Mouse (Mus musculus): Measurements from ENCODE around the gene Spg20.

Spg20 gene

DNA sequence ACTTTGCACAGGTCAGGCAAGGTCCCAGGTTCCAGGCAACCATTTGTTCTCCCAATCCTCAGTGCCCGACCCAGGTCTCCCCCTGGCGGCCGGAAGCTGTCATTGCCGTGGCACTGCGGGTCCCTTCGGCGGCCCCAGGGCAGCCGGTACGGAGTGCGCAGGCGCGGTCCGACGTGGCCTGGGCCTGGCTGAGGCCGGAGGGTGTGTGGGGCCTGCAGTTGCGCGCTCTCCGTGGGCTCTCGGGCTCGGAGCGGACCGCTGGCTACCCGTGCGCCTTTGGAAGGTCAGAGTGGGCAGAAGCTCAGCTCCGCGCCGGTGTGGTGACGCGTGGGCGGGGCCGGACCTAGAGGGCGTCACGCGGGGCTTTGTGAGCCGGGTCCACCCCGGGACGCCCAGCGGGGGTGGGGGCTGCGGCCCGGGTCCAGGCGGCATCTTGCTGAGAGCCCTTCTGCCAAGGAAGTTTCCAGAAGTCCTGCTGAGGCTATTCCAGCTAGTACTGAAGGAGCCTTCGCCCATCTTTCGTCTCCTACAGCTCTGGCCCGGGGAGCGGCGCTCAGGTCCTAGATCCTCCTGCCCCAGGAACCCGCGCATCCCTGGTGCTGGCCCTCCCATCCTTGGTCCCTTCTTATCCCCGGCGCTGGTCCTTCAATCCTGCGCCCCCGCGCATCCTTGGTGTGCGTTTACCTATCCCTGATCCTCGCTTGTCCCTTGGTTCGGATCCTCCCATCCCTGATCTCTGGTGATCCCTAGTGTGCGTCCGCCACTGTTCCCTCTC is at the start of gene Spg20:
TSS of gene Spg20 (plus strand) at position 174 of the 775 bp plus-strand sequence.
- peak; percentile 91 to 98 for DNase-seq (ENCODE audit: low spot score in 2 of 2)

GRCm38 (mm10) chr3:55062653-55063052 is 49.3 kb upstream of the Spg20 start:
- peak in 1 of 2 experiments; percentile 41 for DNase-seq (ENCODE audit: low spot score in 2 of 2)

GRCm38 (mm10) chr3:55064396-55064795 is 47.5 kb upstream of the Spg20 start:
- DNase-seq (ENCODE audit: low spot score in 2 of 2) = peak; percentile 49 to 77

DNA sequence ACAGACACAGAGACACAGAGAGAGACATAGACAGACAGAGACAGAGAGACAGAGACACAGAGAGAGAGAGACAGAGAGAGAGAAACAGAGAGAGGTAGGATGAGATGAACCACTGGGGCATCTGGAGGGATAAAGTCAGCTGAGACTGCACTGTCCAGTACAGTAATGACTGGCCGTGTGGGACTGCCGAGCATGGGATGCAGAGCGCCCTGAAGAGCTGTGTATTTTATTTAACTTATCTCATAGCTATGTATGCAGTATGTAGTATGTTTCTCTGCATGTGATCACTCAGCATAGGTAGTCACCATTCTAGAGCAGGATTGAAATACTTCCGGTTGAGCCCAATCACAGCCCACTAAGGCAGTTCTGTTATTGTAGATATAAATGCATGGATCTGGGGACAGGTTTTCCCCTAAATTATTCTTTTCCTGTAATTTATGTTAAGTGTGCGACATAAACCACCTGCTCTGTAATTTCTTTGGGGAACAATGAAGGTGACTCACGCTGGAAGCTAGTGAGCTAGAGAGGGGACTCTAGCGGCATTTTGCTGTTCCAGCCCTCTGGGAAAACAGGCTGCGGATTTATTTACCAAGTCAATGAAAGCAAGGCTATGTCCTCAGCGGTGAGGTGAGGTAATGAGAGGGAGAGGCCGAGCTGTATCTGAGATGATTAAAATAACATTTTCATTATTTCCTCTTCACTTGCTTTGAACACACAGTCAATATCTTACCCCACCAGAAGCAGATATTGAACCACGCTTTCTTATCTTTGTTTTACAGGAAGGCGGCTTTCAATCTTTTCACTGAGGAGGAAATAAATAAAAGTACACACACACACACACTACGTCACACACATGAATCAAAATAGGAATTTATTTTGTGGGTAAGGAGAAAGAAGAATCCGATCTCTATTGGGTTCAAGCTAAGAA is 45.9 kb upstream of the Spg20 start:
- no peak for DNase-seq (ENCODE audit: low spot score in 2 of 2)

DNA sequence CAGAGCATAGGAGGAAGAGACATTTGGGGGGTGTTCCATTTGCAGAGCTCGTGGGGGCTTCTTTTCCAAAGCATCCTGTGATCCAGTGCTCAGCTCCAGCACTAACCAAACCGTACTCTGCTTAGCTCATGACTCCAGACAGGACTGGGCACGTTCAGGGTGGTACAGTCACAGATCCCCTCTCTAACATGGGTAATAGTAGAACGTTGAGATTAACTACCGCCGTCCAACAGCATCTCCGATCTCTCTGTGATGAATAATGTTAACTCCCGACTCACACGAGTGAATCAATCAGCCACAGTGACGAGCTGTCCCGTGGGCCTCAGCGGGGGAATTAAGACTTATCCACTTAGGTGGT is 45.3 kb upstream of the Spg20 start:
- DNase-seq (ENCODE audit: low spot score in 2 of 2) = peak in 1 of 2 experiments; percentile 49

GRCm38 (mm10) chr3:55067791-55068434 is 44.0 kb upstream of the Spg20 start:
- DNase-seq (ENCODE audit: low spot score in 2 of 2) = no peak

DNA sequence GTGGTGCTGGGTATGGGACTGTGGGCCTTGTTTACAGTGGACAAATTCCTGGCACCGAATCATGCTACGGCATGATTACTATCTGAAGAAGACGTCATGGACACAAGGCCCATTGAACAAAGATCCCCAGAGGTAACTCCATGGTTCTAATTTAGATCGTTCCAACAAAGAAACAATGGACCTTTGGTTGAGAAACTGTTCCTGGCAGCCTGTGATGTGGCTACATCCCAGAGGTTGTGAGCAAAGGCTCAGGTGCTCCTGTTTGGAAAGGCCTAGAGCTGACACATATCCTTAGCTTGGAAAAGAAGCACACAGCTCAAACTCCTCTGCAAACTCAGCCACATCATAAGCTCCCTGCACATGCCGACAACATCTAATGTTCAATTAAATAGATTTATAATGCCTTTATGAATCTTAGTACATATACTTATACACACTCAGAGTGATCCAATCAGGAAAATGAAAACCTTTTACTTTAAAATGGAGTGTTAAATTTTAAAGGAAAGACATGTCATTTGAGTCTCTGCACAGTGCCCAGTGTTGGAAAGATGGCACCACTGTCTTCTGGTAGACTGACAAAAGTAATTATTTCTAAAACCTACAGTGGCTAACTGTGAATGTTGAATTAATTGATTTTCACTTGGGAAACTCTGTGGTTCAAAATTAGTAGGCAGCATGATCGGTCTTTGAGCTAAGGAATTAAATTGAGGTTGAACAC is 37.2 kb upstream of the Spg20 start:
- no peak for DNase-seq (ENCODE audit: low spot score in 2 of 2)

- no peak for DNase-seq (ENCODE audit: low spot score in 2 of 2)
Measured at GRCm38 (mm10) chr3:55075294-55075648, 36.6 kb upstream of the Spg20 start.

DNA sequence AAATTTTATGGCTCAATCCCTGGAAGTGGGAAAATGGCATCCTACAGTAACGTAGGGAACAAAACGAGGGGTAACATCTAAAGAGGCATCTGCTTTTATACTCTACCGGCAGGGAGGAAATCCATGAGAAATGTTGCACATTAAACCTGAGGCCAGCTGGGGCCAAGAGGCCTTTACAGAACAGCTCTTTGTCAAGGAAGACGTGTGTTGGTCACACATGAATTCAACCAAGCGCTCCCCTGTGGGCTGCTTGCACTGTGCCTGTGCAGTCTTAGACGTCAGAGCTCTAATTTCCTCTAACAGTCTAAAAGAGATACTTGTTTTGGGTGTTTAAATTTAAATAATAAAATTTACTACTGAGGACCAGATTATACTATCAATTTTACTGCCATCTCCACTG is 33.7 kb upstream of the Spg20 start:
- DNase-seq (ENCODE audit: low spot score in 2 of 2) = peak in 1 of 2 experiments; percentile 45

- DNase-seq (ENCODE audit: low spot score in 2 of 2) = no peak
Measured at GRCm38 (mm10) chr3:55079619-55080018, 32.3 kb upstream of the Spg20 start.

GRCm38 (mm10) chr3:55080055-55080454 is 31.9 kb upstream of the Spg20 start:
- peak; percentile 25 to 71 for DNase-seq (ENCODE audit: low spot score in 2 of 2)

DNA sequence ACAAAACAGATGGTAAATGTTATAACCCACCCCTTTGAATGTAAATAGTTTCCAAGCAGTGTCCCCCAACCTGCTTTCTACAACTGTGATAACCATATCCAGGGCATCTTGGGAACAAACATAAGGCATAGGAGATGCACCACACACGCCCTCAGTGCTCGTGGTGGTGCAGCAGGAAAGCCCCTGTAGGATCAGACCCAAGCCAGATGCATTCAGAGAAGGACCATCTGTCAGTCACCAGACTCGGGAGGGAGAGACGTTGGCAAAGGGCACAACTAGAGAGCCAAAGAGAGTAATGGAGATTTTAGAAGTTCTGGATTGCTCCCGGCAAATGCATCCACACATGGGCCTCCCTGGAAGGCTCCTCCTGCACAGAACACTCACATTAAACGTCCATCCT is 27.1 kb upstream of the Spg20 start:
- no peak for DNase-seq (ENCODE audit: low spot score in 2 of 2)

DNA sequence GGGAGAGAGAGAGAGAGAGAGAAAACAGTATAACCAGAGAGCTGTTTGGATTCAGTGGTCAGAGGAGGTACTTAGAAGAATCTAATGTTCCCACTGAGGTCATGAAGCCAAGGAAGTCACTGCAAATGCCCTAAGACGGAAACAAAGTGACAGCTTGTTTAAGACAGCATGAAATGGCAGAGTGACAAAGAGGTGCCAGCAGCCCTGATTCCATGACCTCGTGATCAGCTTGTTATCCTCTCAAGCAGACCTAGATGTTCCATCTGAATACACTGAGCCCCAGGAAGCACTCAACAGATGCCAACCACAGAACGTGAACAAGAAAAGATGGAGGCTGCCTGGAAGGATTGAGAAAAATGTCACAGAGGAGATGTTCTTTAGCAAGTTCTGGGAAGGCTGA is 26.2 kb upstream of the Spg20 start:
- no peak for DNase-seq (ENCODE audit: low spot score in 2 of 2)

DNA sequence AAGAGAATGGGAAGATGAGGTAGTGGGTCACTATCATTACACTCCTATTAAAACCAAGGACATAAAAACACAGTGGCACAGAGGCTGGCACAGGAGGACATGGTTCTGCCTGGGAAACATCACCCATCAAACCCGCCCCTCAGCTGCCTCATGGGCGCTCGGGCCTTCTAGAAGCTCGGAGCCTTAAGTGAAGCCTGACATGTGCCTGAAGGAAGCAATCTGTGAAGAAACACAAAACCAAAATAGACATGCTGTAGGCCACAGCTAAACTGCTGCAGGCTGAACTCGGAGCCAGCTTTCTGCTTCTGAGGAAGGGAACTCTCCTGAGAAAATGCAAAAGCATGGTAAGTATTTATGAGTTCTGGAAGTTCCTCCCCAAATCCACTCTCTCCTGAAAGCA is 25.0 kb upstream of the Spg20 start:
- DNase-seq (ENCODE audit: low spot score in 2 of 2) = no peak

GRCm38 (mm10) chr3:55087360-55087759 is 24.5 kb upstream of the Spg20 start:
- no peak for DNase-seq (ENCODE audit: low spot score in 2 of 2)

DNA sequence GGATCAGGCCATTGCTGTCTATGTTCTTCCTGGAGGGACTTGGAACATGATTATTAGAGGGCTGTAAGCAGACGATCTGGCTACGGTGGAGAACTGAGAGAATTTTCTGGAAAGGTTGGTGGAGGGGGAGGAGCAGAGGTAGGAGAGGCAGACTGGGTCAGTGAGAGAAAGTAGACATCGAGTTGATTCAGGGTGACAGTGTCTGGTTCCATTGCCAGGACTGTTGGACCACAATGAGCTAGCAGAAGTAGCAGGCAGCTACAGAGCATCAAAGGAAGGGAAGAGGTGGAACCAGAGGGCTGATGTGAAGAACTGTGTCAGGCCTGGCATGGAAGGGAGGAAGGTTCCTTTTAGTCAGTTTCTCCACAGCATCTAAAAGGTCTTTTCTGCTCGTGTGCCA is 23.5 kb upstream of the Spg20 start:
- no peak for DNase-seq (ENCODE audit: low spot score in 2 of 2)

GRCm38 (mm10) chr3:55088843-55089242 is 23.1 kb upstream of the Spg20 start:
- no peak for DNase-seq (ENCODE audit: low spot score in 2 of 2)

DNA sequence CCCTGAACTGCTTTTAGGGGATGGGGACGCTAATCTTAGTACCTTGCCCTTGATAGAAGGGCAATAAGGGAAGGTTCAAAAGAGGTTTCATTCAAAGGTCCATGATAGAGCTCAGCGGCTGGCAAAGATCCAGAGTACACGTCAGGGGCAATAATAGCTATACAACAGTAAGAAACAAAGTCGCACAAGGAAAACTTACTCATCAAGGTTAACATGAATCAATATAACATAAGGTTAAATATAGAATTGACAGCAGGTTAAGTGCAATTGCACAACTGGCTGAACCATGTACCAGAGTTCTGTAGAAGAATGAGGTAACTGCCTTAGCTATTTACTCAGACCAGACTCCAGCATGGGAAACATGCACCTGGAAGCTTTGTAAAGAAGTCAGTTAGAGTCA is 22.6 kb upstream of the Spg20 start:
- no peak for DNase-seq (ENCODE audit: low spot score in 2 of 2)

DNA sequence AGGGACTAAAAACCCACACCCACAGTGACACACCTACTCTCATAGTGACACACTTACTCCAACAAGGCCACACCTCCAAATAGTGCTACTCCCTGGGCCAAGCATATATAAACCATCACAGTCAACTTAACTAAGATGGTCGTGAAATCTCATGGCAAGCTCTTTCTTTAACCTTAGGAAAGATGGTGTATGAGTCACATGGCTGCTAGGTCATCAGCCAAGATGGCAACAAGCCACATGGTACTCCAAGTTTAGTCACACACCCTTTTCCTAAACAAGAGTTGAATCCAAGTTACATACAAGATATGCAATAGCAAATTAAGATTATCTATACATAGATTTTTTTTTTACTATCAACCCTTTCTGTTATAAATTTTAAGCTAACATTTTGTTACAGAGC is 18.7 kb upstream of the Spg20 start:
- DNase-seq (ENCODE audit: low spot score in 2 of 2) = no peak

- no peak for DNase-seq (ENCODE audit: low spot score in 2 of 2)
Measured at GRCm38 (mm10) chr3:55095968-55096654, 15.8 kb upstream of the Spg20 start.

DNA sequence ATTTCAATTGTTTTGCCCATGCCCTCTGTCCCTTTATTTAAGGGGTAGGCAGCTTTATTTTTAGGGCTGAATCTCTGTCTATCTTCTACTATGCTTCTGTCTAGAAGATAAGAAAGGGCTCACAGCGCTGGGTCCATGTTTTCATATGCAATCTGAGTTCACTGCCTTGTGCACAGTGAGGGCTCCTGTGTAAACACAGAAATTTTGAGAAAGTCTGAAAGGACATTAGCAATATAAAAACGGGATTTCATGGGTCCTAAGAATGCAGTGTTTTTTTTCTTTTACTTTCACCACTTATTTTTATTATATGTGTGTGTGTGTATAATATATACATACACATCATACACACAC is 15.3 kb upstream of the Spg20 start:
- DNase-seq (ENCODE audit: low spot score in 2 of 2) = no peak

Data from spleen, postnatal 4 days (tissue).